Mouse (Mus musculus): ENCODE measurements at regions not wholly inside any gene's neighbourhood (a gene's known extent, or its start where the extent isn't known, plus 50 kb on each side); places are given as distances from the start of the nearest gene placed in this dataset.

- DNase-seq (ENCODE audit: low spot score) = no peak
Observed at GRCm38 (mm10) chr12:68879425-68879824, 279.6 kb downstream of the Rps29 start.

- DNase-seq (ENCODE audit: low spot score) = no peak
Observed at GRCm38 (mm10) chr12:68871259-68871658, 287.7 kb downstream of the Rps29 start.

- DNase-seq (ENCODE audit: low spot score) = no peak
Observed at GRCm38 (mm10) chr12:68862991-68863356, 296.0 kb downstream of the Rps29 start.

GRCm38 (mm10) chr12:68862313-68862990, 296.5 kb downstream of the Rps29 start:
- peak; percentile 15 for DNase-seq (ENCODE audit: low spot score)

GRCm38 (mm10) chr12:68860332-68860731, 298.7 kb downstream of the Rps29 start:
- DNase-seq (ENCODE audit: low spot score) = no peak

GRCm38 (mm10) chr12:68849616-68850140, 309.3 kb downstream of the Rps29 start:
- DNase-seq (ENCODE audit: low spot score) = no peak

- no peak for DNase-seq (ENCODE audit: low spot score)
Observed at GRCm38 (mm10) chr12:68840815-68841214, 318.2 kb downstream of the Rps29 start.

- DNase-seq (ENCODE audit: low spot score) = no peak
Observed at GRCm38 (mm10) chr12:68840156-68840555, 318.8 kb downstream of the Rps29 start.

- no peak for DNase-seq (ENCODE audit: low spot score)
Observed at GRCm38 (mm10) chr12:68836023-68836422, 323.0 kb downstream of the Rps29 start.

- DNase-seq (ENCODE audit: low spot score) = no peak
Observed at GRCm38 (mm10) chr12:68833914-68834313, 325.1 kb downstream of the Rps29 start.

GRCm38 (mm10) chr12:68829404-68829803, 329.6 kb downstream of the Rps29 start:
- DNase-seq (ENCODE audit: low spot score) = no peak

GRCm38 (mm10) chr12:68827549-68828249, 331.3 kb downstream of the Rps29 start:
- no peak for DNase-seq (ENCODE audit: low spot score)

- DNase-seq (ENCODE audit: low spot score) = no peak
Observed at GRCm38 (mm10) chr12:68794396-68794795, 364.6 kb downstream of the Rps29 start.

- no peak for DNase-seq (ENCODE audit: low spot score)
Observed at GRCm38 (mm10) chr12:68783636-68784035, 375.4 kb downstream of the Rps29 start.

GRCm38 (mm10) chr12:68775503-68775902, 383.5 kb downstream of the Rps29 start:
- no peak for DNase-seq (ENCODE audit: low spot score)

GRCm38 (mm10) chr12:68774800-68775199, 384.2 kb downstream of the Rps29 start:
- DNase-seq (ENCODE audit: low spot score) = no peak

- DNase-seq (ENCODE audit: low spot score) = no peak
Observed at GRCm38 (mm10) chr12:68758263-68759020, 400.5 kb downstream of the Rps29 start.

GRCm38 (mm10) chr12:68728882-68729281, 430.1 kb downstream of the Rps29 start:
- DNase-seq (ENCODE audit: low spot score) = no peak

GRCm38 (mm10) chr12:68718946-68719345, 440.0 kb downstream of the Rps29 start:
- no peak for DNase-seq (ENCODE audit: low spot score)

GRCm38 (mm10) chr12:68694275-68695267, 464.4 kb downstream of the Rps29 start:
- DNase-seq (ENCODE audit: low spot score) = no peak

- DNase-seq (ENCODE audit: low spot score) = no peak
Observed at GRCm38 (mm10) chr12:68688262-68688661, 470.7 kb downstream of the Rps29 start.

Data from urinary bladder, postnatal 14 days (tissue).